Comparison of ENCODE assay signal across 27 mouse cellular contexts in genomic region chr15:102961728-102962127, GRCm38 (mm10). TPM values are rescaled to one million over a fixed set of nuclear protein-coding genes. Genes with fewer than 3 reads are reported as not detected.
DNase-seq lines count a peak whose midpoint lies in the region; ATAC-seq and TF ChIP-seq lines count a peak whose summit lies in the region.
"Had no signal": no experiment of that assay in that cellular context is flagged by ENCODE, and none has a peak within 500 bp of the region (broad histone marks: within the 10 kb centered on the region; RNA-seq: fewer than 3 reads in every experiment).

No protein-coding gene starts in this region.

- peak overlapping the region; percentile 61 for H3K9ac ChIP-seq in kidney, embryonic 14.5 days (ENCODE audit: low read depth, low read length)
- no peak overlapping the region for H3K9ac ChIP-seq in MEL (ENCODE audit: control insufficient read depth, low read depth, low read length, poor library complexity, severe bottlenecking)
- H3K9ac ChIP-seq in neural tube, embryonic 13.5 days = peak overlapping the region; percentile 57

- TF ChIP-seq EP300 in MEL (IDR thresholded peaks at IDR 0.05; ENCODE audit: low read depth in 1 of 2, low read length in 2 of 2) = no peak

- no peaks in the 10 kb centered on the region for H3K36me3 ChIP-seq in kidney, embryonic 14.5 days (ENCODE audit: control insufficient read depth, insufficient read depth, low read length)
- no peaks in the 10 kb centered on the region; a peak in 2 of 4 replicates for H3K36me3 ChIP-seq in MEL (ENCODE audit: control insufficient read depth in 1 of 2, insufficient read depth in 2 of 2, low read length in 2 of 2)
- H3K36me3 ChIP-seq in limb, embryonic 10.5 days = no peaks in the 10 kb centered on the region
- no peaks in the 10 kb centered on the region for H3K36me3 ChIP-seq in neural tube, embryonic 13.5 days

- WGBS in kidney, embryonic 14.5 days = 2% methylated on average over 6 of the region's 6 CpGs
- 3% methylated on average over 6 of the region's 6 CpGs for WGBS in limb, embryonic 10.5 days
- under 1% methylated on average over 6 of the region's 6 CpGs for WGBS in neural tube, embryonic 13.5 days

- H3K9me3 ChIP-seq in kidney, embryonic 14.5 days (ENCODE audit: control insufficient read depth, low read length) = no peaks in the 10 kb centered on the region
- no peaks in the 10 kb centered on the region for H3K9me3 ChIP-seq in MEL (replicated peaks; ENCODE audit: insufficient read depth, low read length)
- H3K9me3 ChIP-seq in limb, embryonic 10.5 days (replicated peaks) = no peaks in the 10 kb centered on the region
- H3K9me3 ChIP-seq in neural tube, embryonic 13.5 days = no peaks in the 10 kb centered on the region
- H3K9me3 ChIP-seq: megakaryocyte, embryonic 14.5 days had no signal

- H3K79me2 ChIP-seq in MEL (ENCODE audit: control insufficient read depth, insufficient read depth, low read length, poor library complexity) = peaks cover under 1% of the 10 kb centered on the region

- peaks cover 7% of the 10 kb centered on the region; the same call in 1 of the 2 replicates for H3K27me3 ChIP-seq in kidney, embryonic 14.5 days (ENCODE audit: control insufficient read depth, insufficient read depth, low read length)
- peaks cover 29 to 52% of the 10 kb centered on the region in 2 experiments for H3K27me3 ChIP-seq in MEL (ENCODE audit: control insufficient read depth in 1 of 2, insufficient read depth in 2 of 2, low read length in 2 of 2)
- peaks cover 100% of the 10 kb centered on the region for H3K27me3 ChIP-seq in limb, embryonic 10.5 days (ENCODE audit: low read depth, poor library complexity, severe bottlenecking)
- H3K27me3 ChIP-seq in neural tube, embryonic 13.5 days = peaks cover 96% of the 10 kb centered on the region

- no peak for ATAC-seq in kidney, embryonic 14.5 days (ENCODE audit: low FRiP score, low TSS enrichment)
- no peak for ATAC-seq in neural tube, embryonic 13.5 days (ENCODE audit: low read depth)
- ATAC-seq: activated CD4-positive, CD25-positive, alpha-beta regulatory T cell, adult 4 months; Patski had no signal

- no peak for TF ChIP-seq RAD21 in MEL (IDR thresholded peaks at IDR 0.05; ENCODE audit: low read depth, low read length)

- DNase-seq in kidney, adult 9 months = no peak
- no peak for DNase-seq in MEL (ENCODE audit: low read depth, low spot score)
- no peak for DNase-seq in limb, embryonic 10.5 days (ENCODE audit: low spot score)
- no peak for DNase-seq in layer of hippocampus, adult 11-12 months (ENCODE audit: low spot score)
- DNase-seq in heart, adult 9 months (ENCODE audit: low spot score in 2 of 2) = no peak
- DNase-seq: adrenal gland, postnatal 10 days; cerebellum, adult 11 months; cerebellum, postnatal 10 days; lung, adult 2 months; midbrain, embryonic 14.5 days; spleen, adult 18-20 months; thymus, postnatal 36 days had no signal

- no peak for TF ChIP-seq CTCF in MEL (IDR thresholded peaks at IDR 0.05 in 2 of 3, conservative IDR thresholded peaks at IDR 0.05 in 1 of 3; ENCODE audit: control insufficient read depth in 1 of 3, insufficient read depth in 1 of 3, low read depth in 2 of 3, low read length in 3 of 3, poor library complexity in 1 of 3, severe bottlenecking in 1 of 3)

- no peak for TF ChIP-seq POLR2A in MEL (IDR thresholded peaks at IDR 0.05; ENCODE audit: control insufficient read depth in 1 of 2, insufficient read depth in 1 of 2, low read depth in 1 of 2, low read length in 2 of 2, poor library complexity in 1 of 2)

- peak overlapping the region; percentile 22; the same call in 1 of the 2 replicates for H3K4me3 ChIP-seq in kidney, embryonic 14.5 days (ENCODE audit: low read length)
- no peak overlapping the region; a peak in 1 of 4 replicates for H3K4me3 ChIP-seq in MEL (ENCODE audit: control insufficient read depth in 1 of 2, insufficient read depth in 1 of 2, low read depth in 2 of 2, low read length in 2 of 2)
- H3K4me3 ChIP-seq in limb, embryonic 10.5 days = peak overlapping the region; percentile 58
- peak overlapping the region; percentile 23 for H3K4me3 ChIP-seq in neural tube, embryonic 13.5 days
- H3K4me3 ChIP-seq: megakaryocyte, embryonic 14.5 days had no signal

- H3K4me1 ChIP-seq in kidney, embryonic 14.5 days (ENCODE audit: control insufficient read depth, insufficient read depth, low read length) = peaks cover 25% of the 10 kb centered on the region
- H3K4me1 ChIP-seq in MEL (ENCODE audit: control insufficient read depth in 1 of 2, insufficient read depth in 2 of 2, low read length in 2 of 2) = 0 out of 4 replicates have a peak, but pooled peaks cover 0 to 4% of the 10 kb centered on the region in 2 experiments
- peaks cover 63% of the 10 kb centered on the region for H3K4me1 ChIP-seq in limb, embryonic 10.5 days
- H3K4me1 ChIP-seq in neural tube, embryonic 13.5 days (replicated peaks) = peaks cover 23% of the 10 kb centered on the region

- H3K4me2 ChIP-seq in kidney, embryonic 14.5 days (replicated peaks; ENCODE audit: low read depth, low read length) = peak overlapping the region; percentile 55
- peak overlapping the region; percentile 47 for H3K4me2 ChIP-seq in neural tube, embryonic 13.5 days
- H3K4me2 ChIP-seq: liver, embryonic 11.5 days had no signal

- H3K27ac ChIP-seq in kidney, embryonic 14.5 days (ENCODE audit: low read depth, low read length) = peak overlapping the region; percentile 96
- H3K27ac ChIP-seq in MEL (ENCODE audit: control insufficient read depth, low read depth, low read length) = no peak overlapping the region
- peak overlapping the region; percentile 93 for H3K27ac ChIP-seq in limb, embryonic 10.5 days
- H3K27ac ChIP-seq in neural tube, embryonic 13.5 days (replicated peaks) = peak overlapping the region; percentile 52

TF ChIP-seq in MEL, 35 proteins besides CTCF, POLR2A, EP300 and RAD21:
- no peak for TF ChIP-seq TBP (IDR thresholded peaks at IDR 0.05; ENCODE audit: low read depth, low read length)
- TF ChIP-seq ZC3H11A (IDR thresholded peaks at IDR 0.05; ENCODE audit: low read depth, low read length) = 0 out of 2 replicates have a peak, but pooled peaks have one; percentile 3
- peak; percentile 3; the same call in 1 of the 2 replicates for TF ChIP-seq SMC3 (IDR thresholded peaks at IDR 0.05; ENCODE audit: low read depth, low read length)
- TF ChIP-seq TCF12 (IDR thresholded peaks at IDR 0.05; ENCODE audit: low read depth, low read length) = 0 out of 2 replicates have a peak, but pooled peaks have one; percentile 6

RNA-seq across cellular contexts. Expression of gene Hoxc10, which starts 4.9 kb away (rescaled TPM):
- 62.9 and 64.5 TPM in 2 replicates for polyA plus RNA-seq in kidney, embryonic 14.5 days (2014; fragmentation: Nextera tagmentation; extraction: Ambion mirVana)
- 6.3 and 6.8 TPM in 2 replicates for total RNA-seq in MEL (2012; rRNA removed)
- 10 to 100 TPM in 1 of 2 experiments, not detected in 1; 24.8 TPM for polyA plus RNA-seq in MEL (2012; ENCODE audit: insufficient read depth in 1 of 2, insufficient read length in 2 of 2, low read depth in 1 of 2, low replicate concordance in 2 of 2, missing spikeins in 1 of 2)
- 21.4 and 51.4 TPM in 2 replicates for polyA plus RNA-seq in limb, embryonic 10.5 days (2016; fragmentation: Nextera tagmentation; extraction: Ambion mirVana)
- polyA plus RNA-seq in neural tube, embryonic 13.5 days (2015; fragmentation: Nextera tagmentation; extraction: Ambion mirVana) = 58.5 and 92.4 TPM in 2 replicates
- total RNA-seq: heart, adult 8-10 months; layer of hippocampus, postnatal 25 days; left cerebral cortex, postnatal 10 days had no signal
- polyA plus RNA-seq: activated CD4-positive, CD25-positive, alpha-beta regulatory T cell, adult 4 months; forebrain, embryonic 11.5 days; heart, postnatal 0 days; hindbrain, embryonic 11.5 days; lung, adult 2 months; midbrain, embryonic 14.5 days; stomach, embryonic 14.5 days had no signal

RNA-seq across cellular contexts. Expression of gene Hoxc5, which starts 5.5 kb away (rescaled TPM):
- polyA plus RNA-seq in kidney, embryonic 14.5 days (2014; fragmentation: Nextera tagmentation; extraction: Ambion mirVana) = 5.1 and 5.8 TPM in 2 replicates
- 0.46 and 0.56 TPM in 2 replicates for total RNA-seq in MEL (2012; rRNA removed)
- 1 to 10 TPM in 1 of 2 experiments, not detected in 1; 3.0 TPM for polyA plus RNA-seq in MEL (2012; ENCODE audit: insufficient read depth in 1 of 2, insufficient read length in 2 of 2, low read depth in 1 of 2, low replicate concordance in 2 of 2, missing spikeins in 1 of 2)
- 10.6 and 12.7 TPM in 2 replicates for polyA plus RNA-seq in limb, embryonic 10.5 days (2016; fragmentation: Nextera tagmentation; extraction: Ambion mirVana)
- polyA plus RNA-seq in neural tube, embryonic 13.5 days (2015; fragmentation: Nextera tagmentation; extraction: Ambion mirVana) = 18.8 and 32.2 TPM in 2 replicates
- total RNA-seq: layer of hippocampus, postnatal 25 days; left cerebral cortex, postnatal 10 days had no signal
- polyA plus RNA-seq: activated CD4-positive, CD25-positive, alpha-beta regulatory T cell, adult 4 months; forebrain, embryonic 11.5 days; heart, postnatal 0 days had no signal

RNA-seq across cellular contexts. Expression of gene Hoxc11, which starts 7.5 kb away (rescaled TPM):
- 2.9 and 4.4 TPM in 2 replicates for polyA plus RNA-seq in kidney, embryonic 14.5 days (2014; fragmentation: Nextera tagmentation; extraction: Ambion mirVana)
- total RNA-seq in MEL (2012; rRNA removed) = not detected in 2 replicates
- polyA plus RNA-seq in MEL (2012; ENCODE audit: insufficient read depth in 1 of 2, insufficient read length in 2 of 2, low read depth in 1 of 2, low replicate concordance in 2 of 2, missing spikeins in 1 of 2) = not detected
- polyA plus RNA-seq in limb, embryonic 10.5 days (2016; fragmentation: Nextera tagmentation; extraction: Ambion mirVana) = 2.4 and 4.7 TPM in 2 replicates
- polyA plus RNA-seq in neural tube, embryonic 13.5 days (2015; fragmentation: Nextera tagmentation; extraction: Ambion mirVana) = 2.6 and 3.8 TPM in 2 replicates
- total RNA-seq: heart, adult 8-10 months; layer of hippocampus, postnatal 25 days; left cerebral cortex, postnatal 10 days had no signal
- polyA plus RNA-seq: activated CD4-positive, CD25-positive, alpha-beta regulatory T cell, adult 4 months; forebrain, embryonic 11.5 days; heart, postnatal 0 days; hindbrain, embryonic 11.5 days; large intestine, adult 2 months; liver, embryonic 11.5 days; lung, adult 2 months; midbrain, embryonic 14.5 days; Patski; stomach, embryonic 14.5 days had no signal

RNA-seq across cellular contexts. Expression of gene Hoxc9, which starts 14.5 kb away (rescaled TPM):
- polyA plus RNA-seq in kidney, embryonic 14.5 days (2014; fragmentation: Nextera tagmentation; extraction: Ambion mirVana) = 10.3 and 10.7 TPM in 2 replicates
- 3.2 and 4.1 TPM in 2 replicates for total RNA-seq in MEL (2012; rRNA removed)
- 100 to 1,000 TPM in 1 of 2 experiments, 1 to 10 TPM in 1; 9.5 to 400 TPM for polyA plus RNA-seq in MEL (2012; ENCODE audit: insufficient read depth in 1 of 2, insufficient read length in 2 of 2, low read depth in 1 of 2, low replicate concordance in 2 of 2, missing spikeins in 1 of 2)
- 4.4 and 6.9 TPM in 2 replicates for polyA plus RNA-seq in limb, embryonic 10.5 days (2016; fragmentation: Nextera tagmentation; extraction: Ambion mirVana)
- polyA plus RNA-seq in neural tube, embryonic 13.5 days (2015; fragmentation: Nextera tagmentation; extraction: Ambion mirVana) = 40.9 and 43.4 TPM in 2 replicates
- total RNA-seq: heart, adult 8-10 months; layer of hippocampus, postnatal 25 days; left cerebral cortex, postnatal 10 days had no signal
- polyA plus RNA-seq: activated CD4-positive, CD25-positive, alpha-beta regulatory T cell, adult 4 months; forebrain, embryonic 11.5 days; heart, postnatal 0 days; hindbrain, embryonic 11.5 days; lung, adult 2 months; midbrain, embryonic 14.5 days; stomach, embryonic 14.5 days had no signal

RNA-seq across cellular contexts. Expression of gene Hoxc12, which starts 25.2 kb away (rescaled TPM):
- polyA plus RNA-seq in kidney, embryonic 14.5 days (2014; fragmentation: Nextera tagmentation; extraction: Ambion mirVana) = not detected in 2 replicates
- not detected in 2 replicates for total RNA-seq in MEL (2012; rRNA removed)
- not detected for polyA plus RNA-seq in MEL (2012; ENCODE audit: insufficient read depth in 1 of 2, insufficient read length in 2 of 2, low read depth in 1 of 2, low replicate concordance in 2 of 2, missing spikeins in 1 of 2)
- polyA plus RNA-seq in limb, embryonic 10.5 days (2016; fragmentation: Nextera tagmentation; extraction: Ambion mirVana) = 0.36 TPM in 1 of 2 replicates, not detected in the other
- 7.8 and 12.0 TPM in 2 replicates for polyA plus RNA-seq in neural tube, embryonic 13.5 days (2015; fragmentation: Nextera tagmentation; extraction: Ambion mirVana)
- total RNA-seq: adrenal gland, postnatal 10 days; gastrocnemius, adult 8-10 months; heart, adult 8-10 months; layer of hippocampus, postnatal 25 days; left cerebral cortex, postnatal 10 days had no signal
- polyA plus RNA-seq: activated CD4-positive, CD25-positive, alpha-beta regulatory T cell, adult 4 months; forebrain, embryonic 11.5 days; heart, postnatal 0 days; hindbrain, embryonic 11.5 days; large intestine, adult 2 months; liver, embryonic 11.5 days; lung, adult 2 months; midbrain, embryonic 14.5 days; Patski; stomach, embryonic 14.5 days had no signal

Comparison
In these comparisons a context has a peak if more than half of its experiments do, and no peak if none do; other contexts are left out.
1. H3K4me3 ChIP-seq: peak in kidney, embryonic 14.5 days (single experiment), limb, embryonic 10.5 days (single experiment) and neural tube, embryonic 13.5 days (single experiment); none in MEL (0 of 2).